Mouse (Mus musculus) MEL (cell line): ENCODE data around the gene Cpeb2. TPM values are rescaled to one million over a fixed set of nuclear protein-coding genes. Genes with fewer than 3 reads are reported as not detected.
A peak's percentile ranks its signal among the peaks of the same experiment; 100 is the strongest.

ENCODE experiments used
- DNase-seq: peaks from one replicate; pipeline ENCODE4 v3.0.0; 2011; ENCODE audit warnings: low read depth, low spot score
- H3K27ac ChIP-seq: 2 replicates; pipeline ENCODE4 v1.5.1; 2012; ENCODE audit warnings: low read depth, mild to moderate bottlenecking, control low read depth, low read length, moderate library complexity; ENCODE audit not compliant: control insufficient read depth
- H3K27me3 ChIP-seq, 2 experiments: fragments of 150-350 bp in 1 of 2; sonication (generic) in 1 of 2; 2 replicates each; pipeline ENCODE4 v1.6.1; 2012; ENCODE audit warnings: low read length in 2 of 2, mild to moderate bottlenecking in 2 of 2, improper control_type of control experiment in 1 of 2, moderate library complexity in 1 of 2; ENCODE audit not compliant: insufficient read depth in 2 of 2, control insufficient read depth in 1 of 2
- H3K36me3 ChIP-seq, 2 experiments: 2 replicates each; pipeline ENCODE4 v1.6.1; 2012 to 2014; ENCODE audit warnings: low read length in 2 of 2, improper control_type of control experiment in 1 of 2, inconsistent platforms in 1 of 2, mild to moderate bottlenecking in 1 of 2; ENCODE audit not compliant: insufficient read depth in 2 of 2, control insufficient read depth in 1 of 2
- H3K4me1 ChIP-seq, 2 experiments: fragments of 150-350 bp in 1 of 2; sonication (generic) in 1 of 2; 2 replicates each; pipeline ENCODE4 v1.6.1; 2012; ENCODE audit warnings: low read length in 2 of 2, improper control_type of control experiment in 1 of 2, mild to moderate bottlenecking in 1 of 2; ENCODE audit not compliant: insufficient read depth in 2 of 2, control insufficient read depth in 1 of 2
- H3K4me3 ChIP-seq, 2 experiments: fragments of 150-350 bp in 1 of 2; sonication (generic) in 1 of 2; 2 replicates each; pipeline ENCODE4 v1.5.1; 2012; ENCODE audit warnings: low read depth in 2 of 2, low read length in 2 of 2, mild to moderate bottlenecking in 2 of 2, moderate library complexity in 2 of 2, control low read depth in 1 of 2, improper control_type of control experiment in 1 of 2; ENCODE audit not compliant: control insufficient read depth in 1 of 2, insufficient read depth in 1 of 2
- H3K79me2 ChIP-seq: 2 replicates; pipeline ENCODE4 v1.6.1; 2012; ENCODE audit warnings: mild to moderate bottlenecking, low read length, moderate library complexity; ENCODE audit not compliant: control insufficient read depth, poor library complexity, insufficient read depth
- H3K9ac ChIP-seq: 2 replicates; pipeline ENCODE4 v1.6.1; 2012; ENCODE audit warnings: low read depth, mild to moderate bottlenecking, control low read depth, low read length, moderate library complexity; ENCODE audit not compliant: control insufficient read depth, poor library complexity, severe bottlenecking
- H3K9me3 ChIP-seq: fragments of 150-350 bp; sonication (generic); replicated peaks from 2 replicates; pipeline ENCODE4 v1.6.1; 2012; ENCODE audit warnings: mild to moderate bottlenecking, low read length, improper control_type of control experiment, moderate library complexity; ENCODE audit not compliant: insufficient read depth
- CTCF ChIP-seq, 3 experiments: IDR thresholded peaks in 2 of 3; conservative IDR thresholded peaks in 1 of 3; 2 replicates each; pipeline ENCODE4 v1.5.1; 2011 to 2012; ENCODE audit warnings: low read length in 3 of 3, low read depth in 2 of 3, mild to moderate bottlenecking in 2 of 3, improper control_type of control experiment in 1 of 3, inconsistent platforms in 1 of 3, mixed read lengths in 1 of 3, moderate library complexity in 1 of 3; ENCODE audit not compliant: control insufficient read depth in 1 of 3, insufficient read depth in 1 of 3, poor library complexity in 1 of 3, severe bottlenecking in 1 of 3
- EP300 ChIP-seq, 2 experiments: IDR thresholded peaks; 2 replicates each; pipeline ENCODE4 v1.6.1; 2011; ENCODE audit warnings: improper control_type of control experiment in 2 of 2, low read length in 2 of 2, low read depth in 1 of 2, mild to moderate bottlenecking in 1 of 2
- ETS1 ChIP-seq: IDR thresholded peaks from 2 replicates; pipeline ENCODE4 v1.6.1; 2012; ENCODE audit warnings: low read depth, mild to moderate bottlenecking, inconsistent platforms, low read length, improper control_type of control experiment, moderate library complexity
- GATA1 ChIP-seq: IDR thresholded peaks from 2 replicates; pipeline ENCODE4 v1.6.1; 2011; ENCODE audit warnings: low read depth, low read length, improper control_type of control experiment
- HCFC1 ChIP-seq: IDR thresholded peaks from 2 replicates; pipeline ENCODE4 v1.6.1; 2012; ENCODE audit warnings: low read depth, mild to moderate bottlenecking, inconsistent platforms, low read length, improper control_type of control experiment, moderate library complexity
- JUND ChIP-seq: IDR thresholded peaks from 2 replicates; pipeline ENCODE4 v1.6.1; 2011; ENCODE audit warnings: low read depth, mild to moderate bottlenecking, improper control_type of control experiment, low read length
- MAFK ChIP-seq: IDR thresholded peaks from 2 replicates; pipeline ENCODE4 v1.6.1; 2011; ENCODE audit warnings: low read depth, mild to moderate bottlenecking, low read length, improper control_type of control experiment, borderline replicate concordance
- MXI1 ChIP-seq: IDR thresholded peaks from 2 replicates; pipeline ENCODE4 v1.6.1; 2011; ENCODE audit warnings: mild to moderate bottlenecking, low read depth, low read length, improper control_type of control experiment
- POLR2A ChIP-seq, 2 experiments: IDR thresholded peaks; 2 replicates each; pipeline ENCODE4 v1.6.1; 2011 to 2012; ENCODE audit warnings: low read length in 2 of 2, mild to moderate bottlenecking in 2 of 2, control low read depth in 1 of 2, improper control_type of control experiment in 1 of 2, low read depth in 1 of 2, moderate library complexity in 1 of 2; ENCODE audit not compliant: control insufficient read depth in 1 of 2, insufficient read depth in 1 of 2, poor library complexity in 1 of 2
- POLR2AphosphoS2 ChIP-seq: IDR thresholded peaks from 2 replicates; pipeline ENCODE4 v1.6.1; 2011; ENCODE audit warnings: low read length, improper control_type of control experiment
- RCOR1 ChIP-seq: IDR thresholded peaks from 2 replicates; pipeline ENCODE4 v1.6.1; 2012; ENCODE audit warnings: low read depth, mild to moderate bottlenecking, inconsistent platforms, low read length, improper control_type of control experiment
- SIN3A ChIP-seq: IDR thresholded peaks from 2 replicates; pipeline ENCODE4 v1.6.1; 2012; ENCODE audit warnings: low read length, improper control_type of control experiment, inconsistent platforms
- TBP ChIP-seq: IDR thresholded peaks from 2 replicates; pipeline ENCODE4 v1.8.0; 2011; ENCODE audit warnings: low read depth, low read length, improper control_type of control experiment
- UBTF ChIP-seq: IDR thresholded peaks from 2 replicates; pipeline ENCODE4 v1.6.1; 2012; ENCODE audit warnings: low read depth, mild to moderate bottlenecking, inconsistent platforms, low read length, improper control_type of control experiment, moderate library complexity, borderline replicate concordance; ENCODE audit not compliant: insufficient read depth
- ZC3H11A ChIP-seq: IDR thresholded peaks from 2 replicates; pipeline ENCODE4 v1.6.1; 2012; ENCODE audit warnings: low read depth, mild to moderate bottlenecking, inconsistent platforms, low read length, improper control_type of control experiment
- polyA plus RNA-seq, 2 experiments: library from polyadenylated mRNA; stranded (reverse) in 1 of 2; unstranded in 1 of 2; fragments of >175 nt in 1 of 2; fragments of >200 nt in 1 of 2; gene quantifications; 2 replicates each; pipeline versions ENCODE4 v1.2.1 to v1.2.4; 2012; ENCODE audit warnings: low replicate concordance in 2 of 2, low read depth in 1 of 2; ENCODE audit not compliant: insufficient read length in 2 of 2, insufficient read depth in 1 of 2, missing spikeins in 1 of 2
- total RNA-seq: library from RNA; depleted of rRNA; stranded (reverse); fragments of 300-350 nt; gene quantifications from 2 replicates; pipeline ENCODE4 v1.2.3, GENCODE M21; 2012

Cpeb2 gene
- total and polyA plus RNA-seq, 3 experiments = 0.69 to 2.0 TPM; not detected in 1

GRCm38 (mm10) chr5:43234321-43235185, 1.6 kb downstream of the Cpeb2 start:
- TF ChIP-seq POLR2AphosphoS2 (no peak), JUND (no peak), RCOR1 (no peak), UBTF (peak; percentile 87)
- H3K9ac ChIP-seq = peak overlapping the region; percentile 83
- peak; percentile 64 for DNase-seq
- H3K9me3 ChIP-seq = no peaks in the 10 kb centered on the region
- peaks cover 21% of the 10 kb centered on the region for H3K79me2 ChIP-seq
- H3K27ac ChIP-seq = peak overlapping the region; percentile 84
- peak overlapping the region; percentile 62 to 96 for H3K4me3 ChIP-seq
- H3K36me3 ChIP-seq = peaks cover 0 to 20% of the 10 kb centered on the region in 2 experiments; a peak in 2 of 4 replicates
- peaks cover 8 to 23% of the 10 kb centered on the region in 2 experiments for H3K4me1 ChIP-seq
- no peaks in the 10 kb centered on the region for H3K27me3 ChIP-seq

- H3K9ac ChIP-seq = peak overlapping the region; percentile 83
- peak; percentile 80 for DNase-seq
- H3K9me3 ChIP-seq = no peaks in the 10 kb centered on the region
- H3K79me2 ChIP-seq = peaks cover 21% of the 10 kb centered on the region
- no peaks in the 10 kb centered on the region for H3K27me3 ChIP-seq
- peaks cover 11 to 25% of the 10 kb centered on the region in 2 experiments for H3K4me1 ChIP-seq
- H3K36me3 ChIP-seq = peaks cover 1 to 23% of the 10 kb centered on the region in 2 experiments; a peak in 3 of 4 replicates
- H3K27ac ChIP-seq = peak overlapping the region; percentile 17; the same call in 1 of the 2 replicates
- H3K4me3 ChIP-seq = peak overlapping the region; percentile 62 to 96
- 0 out of 4 replicates have a peak, but pooled peaks of 1 of the 2 experiments have one; percentile 29 for TF ChIP-seq POLR2A (IDR thresholded peaks at IDR 0.05; ENCODE audit: control insufficient read depth in 1 of 2, insufficient read depth in 1 of 2, low read depth in 1 of 2, low read length in 2 of 2, poor library complexity in 1 of 2)
- peak in 1 of 2 experiments; percentile 25; a peak in 1 of 4 replicates for TF ChIP-seq EP300 (IDR thresholded peaks at IDR 0.05; ENCODE audit: low read depth in 1 of 2, low read length in 2 of 2)
- TF ChIP-seq CTCF (IDR thresholded peaks at IDR 0.05 in 2 of 3, conservative IDR thresholded peaks at IDR 0.05 in 1 of 3; ENCODE audit: control insufficient read depth in 1 of 3, insufficient read depth in 1 of 3, low read depth in 2 of 3, low read length in 3 of 3, poor library complexity in 1 of 3, severe bottlenecking in 1 of 3) = no peak
- TF ChIP-seq UBTF = peak; percentile 98
- TF ChIP-seq ETS1 = peak; percentile 40; the same call in 1 of the 2 replicates
- no peak for TF ChIP-seq MAFK
- TF ChIP-seq HCFC1 = 0 out of 2 replicates have a peak, but pooled peaks have one; percentile 23
- TF ChIP-seq GATA1 = no peak
- peak; percentile 72 for TF ChIP-seq MXI1
- TF ChIP-seq SIN3A = peak; percentile 80
- peak; percentile 95 for TF ChIP-seq TBP
- TF ChIP-seq ZC3H11A = no peak
Observed at GRCm38 (mm10) chr5:43235186-43235785, 2.3 kb downstream of the Cpeb2 start.
